Mouse (Mus musculus) kidney, adult 2 months (tissue): ENCODE data around the gene Stk25.

Experiments
- CTCF ChIP-seq: fragments of 200-500 bp; conservative IDR thresholded peaks from 2 replicates; pipeline ENCODE4 v1.5.1; 2011; ENCODE audit warnings: low read depth, mild to moderate bottlenecking, control low read depth, low read length, moderate library complexity, mixed read lengths; ENCODE audit not compliant: insufficient read depth, insufficient read length
- POLR2A ChIP-seq: fragments of 200-500 bp; IDR thresholded peaks from one replicate; pipeline ENCODE4 v1.6.1; 2011; ENCODE audit warnings: low read depth, low read length, control low read depth

DNA sequence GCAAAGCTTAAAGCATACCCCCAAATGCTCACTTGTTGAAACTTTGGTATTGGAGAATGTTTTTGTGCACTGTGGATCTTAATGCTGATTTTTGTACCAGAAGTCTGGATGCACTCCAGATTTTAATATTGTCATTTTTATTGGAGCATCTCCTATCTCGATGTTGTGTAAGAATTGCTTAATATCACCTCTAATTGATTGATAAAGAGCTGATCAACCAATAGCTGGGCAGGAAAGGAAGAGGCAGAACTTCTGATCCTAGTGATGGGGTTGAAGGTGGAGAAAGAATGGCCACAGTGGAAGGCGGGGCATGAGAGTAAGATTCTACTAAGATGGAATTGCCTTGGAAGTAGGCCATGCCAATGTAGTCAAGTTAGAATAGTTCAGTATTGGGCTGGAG is 16.5 kb downstream of the Stk25 start:
- TF ChIP-seq POLR2A (no peak), CTCF (no peak)
